Mouse (Mus musculus): ENCODE measurements around the gene E330014E10Rik.
A peak's percentile ranks its signal among the peaks of the same experiment; 100 is the strongest.
"Not testable (repeated sequence)": the region's sequence is repeated elsewhere in the genome, so short reads cannot be mapped to it uniquely, and the experiment has no call there.

E330014E10Rik gene

DNA sequence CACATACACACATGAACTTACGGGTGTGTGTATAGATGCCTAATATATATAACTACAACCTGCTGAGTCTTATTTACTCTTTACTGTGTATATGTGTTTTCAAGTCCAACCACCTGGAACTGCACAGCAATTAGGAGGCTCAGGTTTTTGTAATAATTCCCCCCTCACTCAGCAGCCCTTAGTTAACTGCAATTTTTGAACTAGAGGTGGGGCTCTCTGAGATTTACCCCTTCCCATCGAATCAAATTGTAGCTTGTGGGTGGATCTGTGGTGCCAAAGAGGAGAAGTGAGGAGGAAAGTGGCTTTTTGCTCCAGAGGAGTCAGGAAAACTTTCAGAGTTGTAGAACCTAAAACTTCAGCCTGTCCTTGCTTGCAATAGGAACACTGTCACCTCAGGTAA lies at the start of gene E330014E10Rik:
TSS of gene E330014E10Rik (plus strand) at position 301 of the 400 bp plus-strand sequence.
- not testable (repeated sequence) for DNase-seq

DNA sequence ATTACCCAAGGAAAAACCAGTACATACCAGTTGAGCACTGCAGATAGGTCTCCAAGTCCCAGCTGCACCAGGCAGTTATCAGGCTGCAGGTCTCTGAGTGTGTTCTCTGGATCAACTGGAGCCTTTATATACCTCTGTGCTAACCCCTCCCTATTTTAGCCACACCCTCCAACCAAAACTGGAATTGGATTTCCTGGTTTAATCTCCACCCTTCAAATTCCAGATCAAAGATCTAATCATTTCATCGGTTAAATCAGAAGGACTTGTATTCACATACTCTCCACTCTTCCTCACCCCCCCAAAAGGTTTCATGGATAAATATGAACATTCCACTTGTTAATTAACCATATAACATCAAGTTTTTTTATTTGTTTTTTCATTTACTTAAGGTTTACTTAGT lies 39.7 kb upstream of the E330014E10Rik start, which contains the start of gene Gm7978:
TSS of gene Gm7978 (minus strand) at position 101 of the 400 bp plus-strand sequence.
- not testable (repeated sequence) for DNase-seq

DNA sequence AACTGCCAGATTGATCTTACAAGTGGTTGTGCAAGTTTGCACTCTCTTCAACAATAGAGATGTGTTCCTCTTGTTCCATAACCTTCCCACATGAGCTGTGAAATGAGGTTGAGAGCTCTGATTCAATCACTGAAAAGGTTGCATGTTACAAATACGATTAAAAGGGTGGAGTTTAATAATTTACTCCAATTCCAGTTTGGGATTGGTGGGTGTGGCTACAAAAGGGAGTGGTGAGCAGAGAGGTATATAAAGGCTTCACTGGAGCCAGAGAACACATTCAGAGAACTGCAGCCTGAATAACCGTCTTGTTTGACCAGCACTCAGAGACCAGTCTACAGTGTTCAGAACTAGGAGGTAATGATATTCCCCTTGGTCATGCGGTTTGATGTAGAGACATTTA lies 34.1 kb upstream of the E330014E10Rik start, which contains the start of gene Gm7982:
TSS of gene Gm7982 (plus strand) at position 301 of the 400 bp plus-strand sequence.
- DNase-seq = not testable (repeated sequence)

DNA sequence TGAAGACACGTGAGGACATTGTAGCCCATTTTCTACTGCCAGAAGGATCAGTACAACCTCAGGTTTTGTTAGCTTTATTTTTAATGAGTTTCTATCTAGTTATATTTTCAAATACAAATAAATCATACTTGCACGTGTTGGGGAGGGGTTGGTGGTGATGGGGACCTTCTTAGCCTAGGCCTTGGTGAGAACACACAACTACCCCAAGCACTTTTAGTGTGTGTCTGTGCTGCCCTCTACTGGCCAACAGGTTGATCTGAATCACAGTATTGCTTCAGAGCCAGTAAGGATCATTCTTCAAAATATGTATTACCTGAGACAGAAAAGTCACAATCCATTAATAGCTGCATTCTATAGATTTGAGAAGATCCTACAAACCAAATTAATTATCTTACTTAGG lies 35.1 kb downstream of the E330014E10Rik start:
- DNase-seq = peak in 1 of 2 experiments; percentile 2

DNA sequence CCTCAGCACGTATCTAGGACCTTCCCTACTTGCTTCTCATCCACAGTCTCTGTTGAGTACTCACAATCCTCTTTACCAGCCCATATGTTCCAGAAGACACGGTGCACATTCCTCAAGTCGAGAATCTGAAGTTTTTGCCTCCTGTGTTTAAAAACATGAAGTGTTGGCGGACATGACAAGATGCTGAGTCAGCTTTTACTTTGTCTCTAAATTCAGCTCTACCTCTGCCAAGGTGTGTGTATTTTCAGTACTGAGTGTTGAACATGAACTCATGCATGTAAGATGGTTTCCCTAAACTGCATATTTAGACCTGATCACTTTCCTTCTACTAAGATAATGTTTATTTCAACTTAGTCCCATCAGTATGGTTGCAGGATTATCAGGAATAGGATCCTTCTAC lies 60.8 kb downstream of the E330014E10Rik start:
- DNase-seq = no peak

DNA sequence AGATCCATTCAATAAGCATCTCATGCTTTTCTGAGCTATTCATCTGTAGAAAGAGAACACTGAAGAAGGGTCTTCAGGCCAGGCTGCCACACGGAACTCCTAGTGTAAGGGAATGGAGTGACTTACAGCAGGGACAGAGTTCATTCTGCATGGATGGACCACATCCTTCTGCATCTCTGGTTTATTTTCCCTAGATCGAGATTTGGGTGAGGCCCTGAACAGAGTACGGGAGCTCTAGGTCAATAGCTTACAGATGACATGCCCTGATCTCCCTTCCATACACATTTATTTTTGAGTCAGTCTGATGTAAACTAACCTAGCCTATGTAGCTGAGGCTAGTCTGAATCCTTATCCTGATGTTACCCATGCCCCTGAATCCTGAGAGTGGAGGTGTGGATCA lies 78.2 kb downstream of the E330014E10Rik start:
- DNase-seq = no peak
